Mouse (Mus musculus) neural tube, embryonic 10.5 days (tissue): ENCODE results near the gene Rab40b.
"Not testable (repeated sequence)": the region's sequence is repeated elsewhere in the genome, so short reads cannot be mapped to it uniquely, and the experiment has no call there.

ENCODE experiments used
- DNase-seq: peaks from one replicate; pipeline ENCODE4 v3.0.0-alpha.2; 2017; ENCODE audit warnings: low spot score; ENCODE audit errors: extremely low spot score

Rab40b gene

GRCm38 (mm10) chr11:121368731-121369130, 19.3 kb downstream of the Rab40b start:
- no peak for DNase-seq

- DNase-seq = no peak
Measured at GRCm38 (mm10) chr11:121367170-121367707, 20.8 kb downstream of the Rab40b start.

- no peak for DNase-seq
Measured at GRCm38 (mm10) chr11:121362212-121362611, 25.8 kb downstream of the Rab40b start.

- DNase-seq = peak; percentile 98
Measured at GRCm38 (mm10) chr11:121354091-121354707, 33.9 kb downstream of the Rab40b start, which contains the start of gene Wdr45b. Gene Wdr45b (minus strand): TSS chr11:121354445.

- DNase-seq = no peak
Measured at GRCm38 (mm10) chr11:121353326-121354090, 34.5 kb downstream of the Rab40b start.

GRCm38 (mm10) chr11:121348727-121349126, 39.3 kb downstream of the Rab40b start:
- not testable (repeated sequence) for DNase-seq

GRCm38 (mm10) chr11:121348166-121348565, 39.9 kb downstream of the Rab40b start:
- DNase-seq = no peak

GRCm38 (mm10) chr11:121347036-121347435, 41.0 kb downstream of the Rab40b start:
- DNase-seq = no peak

GRCm38 (mm10) chr11:121342423-121342822, 45.6 kb downstream of the Rab40b start:
- DNase-seq = not testable (repeated sequence)

GRCm38 (mm10) chr11:121340287-121340686, 47.8 kb downstream of the Rab40b start:
- no peak for DNase-seq

GRCm38 (mm10) chr11:121339647-121340046, 48.4 kb downstream of the Rab40b start:
- DNase-seq = no peak

- DNase-seq = no peak
Measured at GRCm38 (mm10) chr11:121331641-121332040, 56.4 kb downstream of the Rab40b start.

- no peak for DNase-seq
Measured at GRCm38 (mm10) chr11:121328619-121329018, 59.4 kb downstream of the Rab40b start.

- DNase-seq = no peak
Measured at GRCm38 (mm10) chr11:121328206-121328605, 59.8 kb downstream of the Rab40b start.

GRCm38 (mm10) chr11:121326681-121327080, 61.4 kb downstream of the Rab40b start:
- no peak for DNase-seq

- DNase-seq = no peak
Measured at GRCm38 (mm10) chr11:121326034-121326433, 62.0 kb downstream of the Rab40b start.

- DNase-seq = not testable (repeated sequence)
Measured at GRCm38 (mm10) chr11:121307712-121308111, 80.3 kb downstream of the Rab40b start.

- DNase-seq = no peak
Measured at GRCm38 (mm10) chr11:121306608-121307007, 81.4 kb downstream of the Rab40b start.
